Mouse (Mus musculus): ENCODE measurements around the gene Esam. TPM values are rescaled to one million over a fixed set of nuclear protein-coding genes. Genes with fewer than 3 reads are reported as not detected.

Gene Esam
- total RNA-seq, 2 experiments from 2014 or later = 19.5 to 23.0 TPM

GRCm38 (mm10) chr9:37528225-37528970 lies 520 bp downstream of the Esam start:
- DNase-seq (ENCODE audit: low spot score in 2 of 2) = no peak
- intact Hi-C loops (cut with DNase I) = no loop called here

DNA sequence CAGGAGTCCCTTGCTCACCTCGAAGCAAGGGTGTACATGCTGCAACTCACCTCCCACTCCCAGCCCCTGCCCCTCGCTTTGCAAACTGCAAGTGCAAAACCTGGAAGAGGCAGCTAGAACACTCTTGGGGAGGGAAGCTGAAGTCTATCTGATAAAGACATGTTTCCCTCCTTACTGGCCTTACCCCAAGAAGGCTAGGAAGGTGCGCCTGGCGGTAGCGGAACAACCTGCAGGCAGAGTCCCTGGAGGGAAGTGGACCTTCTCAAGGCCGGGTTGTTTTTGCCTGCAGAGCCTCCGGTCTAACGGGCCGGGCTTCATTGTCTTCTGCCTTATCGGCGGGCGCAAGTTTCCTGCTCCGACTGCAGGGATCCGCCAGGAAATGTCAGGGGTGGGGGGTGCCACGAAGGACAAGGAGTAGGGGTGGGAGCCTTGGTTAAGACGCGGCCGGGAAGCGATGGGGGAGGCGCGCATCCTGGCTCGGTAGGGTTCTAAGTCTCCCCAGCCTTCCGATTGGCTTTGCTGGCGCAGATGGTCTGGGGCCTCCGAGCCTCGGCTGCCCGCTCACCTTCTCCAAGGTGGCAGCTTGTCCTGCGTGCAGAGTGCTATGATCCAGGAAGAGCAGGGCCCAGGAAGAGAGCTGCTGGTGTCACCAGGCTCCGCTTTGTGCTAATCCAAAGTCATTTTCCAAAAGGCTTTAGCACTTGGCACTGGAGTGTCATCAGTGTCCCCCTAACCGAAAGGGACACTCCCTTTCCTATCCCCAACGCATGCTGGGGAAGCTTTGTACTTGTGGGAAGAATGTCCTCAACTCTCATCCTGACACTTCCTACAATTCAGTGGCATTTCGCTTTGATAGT lies 2.4 kb downstream of the Esam start:
- intact Hi-C loops (cut with DNase I) = no loop called here
- DNase-seq (ENCODE audit: low spot score in 2 of 2) = peak; percentile 8 to 29

DNA sequence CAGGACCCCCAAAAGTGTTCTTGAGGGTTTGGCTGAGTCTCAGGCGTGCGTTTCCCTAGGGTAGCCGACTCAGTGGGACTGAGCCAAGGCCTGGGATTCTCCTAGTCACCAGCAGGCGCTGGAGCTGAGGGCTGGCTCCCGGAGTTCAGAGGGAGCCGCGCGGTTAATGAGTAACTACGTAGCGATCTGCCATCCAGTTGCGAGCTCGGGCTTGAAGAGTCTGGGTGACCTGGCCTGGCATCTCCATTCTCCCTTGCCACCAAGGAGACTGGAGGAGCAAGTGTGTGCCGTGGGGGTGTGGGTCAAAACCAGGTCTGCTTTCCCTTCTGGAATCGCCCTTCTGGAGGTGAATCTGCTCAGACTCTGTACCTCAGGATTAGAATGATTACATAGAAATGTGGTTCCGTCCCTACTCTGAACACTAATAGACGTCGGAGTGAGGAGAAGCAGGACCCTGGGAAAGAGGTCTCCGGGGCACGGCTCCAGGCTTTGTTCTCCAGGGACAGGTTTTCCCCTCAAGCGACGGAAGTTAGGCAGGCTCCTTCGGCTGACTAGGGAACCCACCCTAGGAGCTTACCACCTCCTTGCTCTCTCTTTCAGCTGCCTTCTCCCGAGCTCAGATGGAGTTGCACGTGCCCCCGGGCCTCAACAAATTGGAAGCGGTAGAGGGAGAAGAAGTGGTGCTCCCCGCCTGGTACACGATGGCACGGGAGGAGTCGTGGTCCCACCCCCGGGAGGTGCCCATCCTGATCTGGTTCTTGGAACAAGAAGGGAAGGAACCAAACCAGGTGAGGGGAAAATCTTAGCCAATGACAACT lies 3.2 kb downstream of the Esam start:
- intact Hi-C loops (cut with DNase I) = no loop called here
- DNase-seq (ENCODE audit: low spot score in 2 of 2) = peak; percentile 10 to 13

DNA sequence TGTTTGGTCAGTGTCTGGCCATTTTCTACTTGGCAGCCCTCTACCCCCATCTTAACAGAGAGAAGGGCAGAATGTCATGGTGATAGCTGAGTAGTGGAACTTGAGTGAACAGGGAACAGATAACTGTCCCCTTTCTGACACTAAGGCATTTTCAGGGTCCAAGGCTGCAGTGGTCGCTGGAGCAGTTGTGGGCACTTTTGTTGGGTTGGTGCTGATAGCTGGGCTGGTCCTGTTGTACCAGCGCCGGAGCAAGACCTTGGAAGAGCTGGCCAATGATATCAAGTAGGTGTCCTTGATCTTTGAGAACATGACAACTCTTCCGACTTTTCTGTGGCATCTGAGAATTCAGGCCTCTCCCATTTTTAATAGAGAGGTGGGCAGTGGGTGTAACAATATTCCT lies 9.0 kb downstream of the Esam start:
- intact Hi-C loops (cut with DNase I) = no loop called here
- DNase-seq (ENCODE audit: low spot score in 2 of 2) = no peak

- intact Hi-C loops (cut with DNase I) = no loop called here
- no peak for DNase-seq (ENCODE audit: low spot score in 2 of 2)
These were observed 9.9 kb downstream of the Esam start for GRCm38 (mm10) chr9:37537658-37538250.

DNA sequence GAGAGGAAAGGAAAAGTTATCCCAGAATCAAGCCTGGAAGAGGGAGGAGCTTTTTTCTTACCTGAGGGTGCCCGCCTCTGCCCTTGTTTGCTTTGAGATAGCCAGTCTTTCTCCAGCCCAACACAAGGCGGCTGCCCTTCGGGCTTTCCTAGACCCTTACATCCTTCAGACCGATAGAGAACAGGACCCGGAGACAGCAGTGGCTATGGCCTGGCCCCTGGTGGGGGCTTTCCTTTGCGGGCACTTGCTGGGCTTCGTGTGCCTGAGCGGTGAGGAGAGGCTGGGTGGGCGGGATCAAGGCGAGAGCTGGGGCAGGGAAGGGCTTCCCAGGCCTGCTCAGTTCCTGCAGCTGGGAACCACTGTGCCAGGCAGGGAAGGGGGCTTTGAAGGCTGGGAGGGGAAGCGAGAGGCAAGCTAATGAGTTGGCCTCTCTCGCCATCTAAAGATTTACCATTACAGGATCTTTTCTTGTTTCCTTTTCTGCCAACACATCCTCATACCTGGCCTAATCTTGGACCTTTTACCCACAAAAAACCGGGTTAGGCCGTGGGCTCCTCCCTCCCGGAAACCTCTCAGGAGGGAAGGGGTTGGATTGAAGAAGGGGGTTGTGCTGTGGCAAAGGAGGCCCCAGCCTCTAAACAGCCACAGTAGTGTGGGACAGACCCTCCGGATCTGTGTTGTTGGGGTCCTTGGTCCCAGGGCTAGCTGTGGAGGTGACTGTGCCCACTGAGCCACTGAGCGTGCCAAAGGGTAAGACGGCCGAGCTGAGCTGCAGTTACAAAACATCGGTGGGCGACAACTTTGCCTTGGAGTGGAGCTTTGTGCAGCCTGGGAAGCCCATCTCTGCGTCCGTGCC lies 11.5 kb downstream of the Esam start, which contains the start of gene Vsig2:
Vsig2 (plus strand) TSS at position 86 of the 856 bp plus-strand sequence.
- peak; percentile 11 to 12 for DNase-seq (ENCODE audit: low spot score in 2 of 2)
- intact Hi-C loops (cut with DNase I) = no loop called here

- intact Hi-C loops (cut with DNase I) = no loop called here
These were observed 12.3 kb downstream of the Esam start for GRCm38 (mm10) chr9:37540226-37540625.

DNA sequence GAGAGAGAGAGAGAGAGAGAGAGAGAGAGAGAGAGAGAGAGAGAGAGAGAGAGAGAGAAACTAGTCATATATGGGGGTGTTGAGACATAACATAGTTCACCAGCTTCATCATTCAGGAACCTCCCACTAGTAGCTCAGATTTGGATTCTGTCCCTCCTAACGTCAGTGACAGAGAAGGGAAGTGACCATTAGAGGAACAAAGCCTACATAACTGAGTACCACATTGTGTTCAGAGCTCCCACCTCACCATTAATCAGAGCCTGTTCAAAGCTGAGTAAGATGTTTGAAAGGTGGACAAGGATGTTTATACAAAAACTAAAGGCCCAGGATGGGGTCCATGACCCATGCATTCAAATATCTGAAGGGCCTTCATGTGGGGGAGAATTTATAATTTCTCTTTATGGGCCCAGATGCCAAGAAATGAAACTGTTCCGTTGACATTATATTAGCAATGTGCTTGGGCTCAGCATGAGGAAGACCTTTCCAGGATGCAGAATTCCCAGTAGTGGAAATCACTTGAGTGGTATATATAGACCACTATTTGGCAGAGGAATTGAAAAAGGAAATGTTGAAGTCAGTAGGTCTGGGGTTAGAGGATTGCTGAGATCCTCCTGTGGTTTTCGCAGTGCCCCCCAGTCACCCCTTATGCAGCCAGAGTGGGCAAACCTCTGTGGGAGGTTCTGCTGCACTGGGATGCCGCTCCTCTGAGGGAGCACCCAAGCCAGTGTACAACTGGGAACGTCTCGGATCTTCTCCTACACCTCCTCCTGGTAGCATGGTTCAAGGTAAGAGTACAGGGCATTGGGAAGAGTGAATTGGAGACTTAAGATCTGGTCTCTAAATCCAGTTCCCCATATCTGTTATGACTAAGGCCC lies 13.1 kb downstream of the Esam start:
- intact Hi-C loops (cut with DNase I) = no loop called here
- peak; percentile 41 to 46 for DNase-seq (ENCODE audit: low spot score in 2 of 2)

More at GRCm38 (mm10) chr9:37540226-37540625, 12.3 kb downstream of the Esam start:
- peak; percentile 10 to 22 for DNase-seq (ENCODE audit: low spot score in 2 of 2)

DNA sequence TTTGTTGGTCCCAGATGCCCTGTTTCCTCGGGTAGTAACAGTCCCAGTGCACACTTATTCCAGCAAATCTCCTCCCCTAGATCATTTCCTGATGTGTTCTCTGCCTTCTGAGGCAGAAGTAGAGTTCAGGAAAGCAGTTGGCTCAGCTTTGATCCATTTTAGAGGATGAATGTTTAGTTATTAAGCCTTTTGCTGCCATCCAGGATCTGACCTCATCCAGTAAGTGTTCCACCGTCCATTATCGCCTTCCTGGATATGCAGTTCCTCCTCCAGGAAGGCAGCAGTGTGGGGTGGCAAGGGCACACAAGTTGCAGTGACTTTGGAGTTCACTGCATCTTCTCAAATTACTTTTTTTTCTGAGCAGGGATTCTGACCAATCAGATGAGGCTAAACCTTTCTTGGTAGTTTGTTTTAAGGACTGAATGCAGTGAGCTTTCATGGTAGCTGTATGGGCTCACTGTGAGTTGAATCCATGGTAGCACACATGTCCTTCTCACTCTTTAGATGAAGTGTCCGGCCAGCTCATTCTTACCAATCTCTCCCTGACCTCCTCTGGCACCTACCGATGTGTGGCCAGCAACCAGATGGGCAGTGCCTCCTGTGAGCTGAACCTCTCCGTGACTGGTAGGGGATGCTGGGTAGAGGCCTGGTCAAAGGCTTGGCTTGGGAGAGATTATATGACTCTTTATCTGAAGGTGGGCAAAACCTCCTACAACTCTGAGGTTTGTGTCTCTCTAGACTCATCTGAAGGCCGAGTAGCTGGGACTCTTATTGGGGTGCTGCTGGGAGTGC lies 14.2 kb downstream of the Esam start:
- intact Hi-C loops (cut with DNase I) = no loop called here
- DNase-seq (ENCODE audit: low spot score in 2 of 2) = peak in 1 of 2 experiments; percentile 26

DNA sequence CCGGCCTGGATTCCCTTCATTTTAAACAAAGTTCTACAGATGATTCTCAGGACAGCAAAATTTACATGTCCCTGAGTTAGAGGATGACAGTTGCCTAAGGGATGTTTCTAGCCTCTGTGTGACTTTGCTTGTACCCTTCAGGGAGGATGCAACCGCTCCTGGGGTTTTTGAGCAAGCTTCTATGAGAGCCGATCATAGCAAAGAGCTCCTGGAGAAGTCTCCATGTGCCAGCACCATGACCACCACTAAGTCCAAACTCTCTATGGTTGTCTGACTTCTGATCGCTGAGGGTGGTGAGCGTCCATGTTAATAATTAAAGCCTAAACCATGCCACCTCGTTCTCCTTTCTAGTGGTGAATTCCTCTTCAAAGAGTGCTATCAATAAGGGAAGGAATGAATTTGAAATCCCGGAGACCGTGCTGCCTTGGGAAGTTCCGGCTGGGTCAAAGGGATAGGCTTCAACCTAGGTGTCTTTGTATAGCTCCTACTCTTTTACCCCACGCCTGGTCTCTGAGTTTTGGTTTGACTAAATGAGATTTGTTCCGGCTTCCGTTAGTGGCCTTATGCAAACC lies 16.1 kb downstream of the Esam start:
- no peak for DNase-seq (ENCODE audit: low spot score in 2 of 2)
- intact Hi-C loops (cut with DNase I) = loop anchor here (2.0 kb wide), 2 partner anchors 73 to 111 kb away; partner anchors contain the start of gene Robo3

DNA sequence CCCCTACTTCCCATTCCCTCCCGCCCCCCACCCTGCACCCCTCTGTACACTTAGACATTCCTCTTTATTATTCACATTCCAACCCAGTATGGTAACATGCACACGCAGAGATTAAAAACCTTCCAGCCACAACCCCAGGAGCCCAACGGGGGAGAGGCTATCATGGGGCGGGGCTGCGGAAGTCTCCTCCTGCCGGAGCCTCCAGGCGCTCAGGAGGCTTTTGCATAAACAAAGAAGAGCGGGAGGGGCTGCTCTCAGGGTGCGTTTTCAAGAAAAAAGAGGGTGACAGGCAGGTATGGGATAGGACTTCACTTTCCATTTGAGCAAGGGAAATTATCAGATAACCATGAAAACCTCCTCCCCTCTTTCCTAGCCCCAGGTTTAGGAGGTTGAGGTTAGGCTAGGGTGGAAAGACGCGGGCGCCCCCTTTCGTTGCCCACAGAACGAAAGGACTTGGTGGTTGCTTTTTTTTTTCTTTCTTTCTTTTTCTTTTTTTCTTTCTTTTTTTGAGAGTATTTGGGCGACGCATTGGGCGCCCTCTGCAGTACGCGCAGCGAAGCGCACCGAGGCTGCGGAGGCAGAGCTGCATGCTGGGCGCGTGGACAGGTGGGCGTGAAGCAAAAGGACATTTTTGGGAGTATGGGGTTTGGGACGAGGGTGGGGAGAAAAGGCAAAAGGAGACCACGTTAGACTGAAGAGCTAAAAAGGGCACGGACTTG lies 16.7 kb downstream of the Esam start:
- peak; percentile 80 to 81 for DNase-seq (ENCODE audit: low spot score in 2 of 2)
- intact Hi-C loops (cut with DNase I) = loop anchor here (2.0 to 5.0 kb wide), 3 partner anchors 72 to 112 kb away; partner anchors contain the start of gene Robo3

DNA sequence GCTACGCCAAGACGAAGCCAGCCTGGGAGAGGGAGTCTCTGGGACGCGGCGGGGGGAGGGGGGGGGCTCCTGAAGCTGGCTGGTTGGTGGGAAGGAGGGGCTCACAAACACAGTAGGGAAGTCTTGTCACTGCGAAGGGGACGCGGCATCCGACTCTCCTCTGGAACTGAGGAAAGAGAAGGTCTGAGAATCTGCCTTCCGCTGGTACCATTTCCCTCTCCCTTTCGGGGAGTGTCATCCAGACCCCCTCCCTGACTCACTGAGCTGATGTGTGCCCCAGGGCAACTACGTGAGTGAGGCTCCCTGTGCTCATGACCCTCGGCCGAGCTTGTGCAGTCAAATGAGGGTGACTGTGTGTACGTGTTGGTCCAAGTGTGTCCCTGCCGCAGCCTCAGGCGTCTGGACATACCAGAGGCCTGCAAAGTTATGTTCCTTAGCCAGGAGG lies 17.3 kb downstream of the Esam start:
- DNase-seq (ENCODE audit: low spot score in 2 of 2) = peak in 1 of 2 experiments; percentile 50

GRCm38 (mm10) chr9:37545847-37546452 lies 18.1 kb downstream of the Esam start:
- peak in 1 of 2 experiments; percentile 18 for DNase-seq (ENCODE audit: low spot score in 2 of 2)

More for the DNA sequence above, 17.3 kb downstream of the Esam start:
- intact Hi-C loops (cut with DNase I) = loop anchor here (2.0 to 5.0 kb wide), 3 partner anchors 72 to 112 kb away; partner anchors contain the start of gene Robo3

GRCm38 (mm10) chr9:37546889-37547288 lies 19.0 kb downstream of the Esam start:
- no peak for DNase-seq (ENCODE audit: low spot score in 2 of 2)
- intact Hi-C loops (cut with DNase I) = loop anchor here (5.0 kb wide), 1 partner anchor 85 kb away; no protein-coding TSS in a partner anchor

More at GRCm38 (mm10) chr9:37545847-37546452, 18.1 kb downstream of the Esam start:
- intact Hi-C loops (cut with DNase I) = loop anchor here (2.0 to 5.0 kb wide), 3 partner anchors 71 to 113 kb away; partner anchors contain the start of gene Robo3

DNA sequence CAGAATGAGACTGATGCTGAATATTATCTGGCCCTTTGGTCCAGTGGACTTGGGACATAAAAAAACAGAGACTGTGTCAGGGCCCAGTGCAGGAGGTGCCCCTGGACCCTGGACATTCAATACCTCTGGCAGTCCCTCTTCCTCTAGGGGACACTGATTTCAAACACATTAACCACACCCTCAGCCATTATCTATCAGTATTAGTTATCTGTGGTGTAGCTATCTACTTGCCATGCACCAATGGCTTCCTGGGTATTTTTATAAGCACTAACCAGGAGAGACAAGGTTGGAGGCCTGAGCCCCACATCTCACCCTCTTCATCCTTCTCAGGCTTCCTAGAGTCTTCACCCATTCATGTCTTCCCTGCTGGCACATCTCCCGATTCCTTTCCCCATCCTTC lies 22.6 kb downstream of the Esam start:
- DNase-seq (ENCODE audit: low spot score in 2 of 2) = peak in 1 of 2 experiments; percentile 18
- intact Hi-C loops (cut with DNase I) = loop anchor here (5.0 kb wide), 1 partner anchor 382 kb away; no protein-coding TSS in a partner anchor
